Mouse (Mus musculus) testis, adult 2 months (tissue): ENCODE results near the gene Mga. TPM values are rescaled to one million over a fixed set of nuclear protein-coding genes. Genes with fewer than 3 reads are reported as not detected.
A peak's percentile ranks its signal among the peaks of the same experiment; 100 is the strongest.

Experiments
- H3K27ac ChIP-seq: fragments of 200-500 bp; 2 replicates; pipeline ENCODE4 v1.5.1; 2012; ENCODE audit warnings: low read depth, low read length; ENCODE audit not compliant: control insufficient read depth, insufficient read depth
- H3K27me3 ChIP-seq: fragments of 200-500 bp; 2 replicates; pipeline ENCODE4 v1.6.1; 2012; ENCODE audit warnings: mild to moderate bottlenecking, low read length, moderate library complexity; ENCODE audit not compliant: control insufficient read depth, insufficient read depth
- H3K36me3 ChIP-seq: fragments of 200-500 bp; 2 replicates; pipeline ENCODE4 v1.6.1; 2012; ENCODE audit warnings: mild to moderate bottlenecking, low read length; ENCODE audit not compliant: control insufficient read depth, insufficient read depth
- H3K4me1 ChIP-seq: fragments of 200-500 bp; 2 replicates; pipeline ENCODE4 v1.6.1; 2012; ENCODE audit warnings: low read length; ENCODE audit not compliant: control insufficient read depth, insufficient read depth
- H3K4me3 ChIP-seq: fragments of 200-500 bp; 2 replicates; pipeline ENCODE4 v1.5.1; 2012; ENCODE audit warnings: low read depth, mild to moderate bottlenecking, low read length, moderate library complexity, mixed read lengths; ENCODE audit not compliant: control insufficient read depth
- CTCF ChIP-seq: fragments of 200-500 bp; IDR thresholded peaks from 2 replicates; pipeline ENCODE4 v1.5.1; 2012; ENCODE audit warnings: low read depth, mild to moderate bottlenecking, inconsistent platforms, low read length, moderate library complexity; ENCODE audit not compliant: control insufficient read depth, insufficient read depth, insufficient replicate concordance
- POLR2A ChIP-seq: fragments of 200-500 bp; IDR thresholded peaks from 2 replicates; pipeline ENCODE4 v1.6.1; 2012; ENCODE audit warnings: low read depth, mild to moderate bottlenecking, inconsistent platforms, low read length, moderate library complexity; ENCODE audit not compliant: control insufficient read depth
- polyA plus RNA-seq: library from polyadenylated mRNA; depleted of rRNA; stranded (reverse); fragments of >200 nt; gene quantifications from 2 replicates; pipeline ENCODE4 v1.2.3, GENCODE M21; 2012; rRNA removed

Mga gene
- polyA plus RNA-seq, 1 experiment: 20.3 TPM

DNA sequence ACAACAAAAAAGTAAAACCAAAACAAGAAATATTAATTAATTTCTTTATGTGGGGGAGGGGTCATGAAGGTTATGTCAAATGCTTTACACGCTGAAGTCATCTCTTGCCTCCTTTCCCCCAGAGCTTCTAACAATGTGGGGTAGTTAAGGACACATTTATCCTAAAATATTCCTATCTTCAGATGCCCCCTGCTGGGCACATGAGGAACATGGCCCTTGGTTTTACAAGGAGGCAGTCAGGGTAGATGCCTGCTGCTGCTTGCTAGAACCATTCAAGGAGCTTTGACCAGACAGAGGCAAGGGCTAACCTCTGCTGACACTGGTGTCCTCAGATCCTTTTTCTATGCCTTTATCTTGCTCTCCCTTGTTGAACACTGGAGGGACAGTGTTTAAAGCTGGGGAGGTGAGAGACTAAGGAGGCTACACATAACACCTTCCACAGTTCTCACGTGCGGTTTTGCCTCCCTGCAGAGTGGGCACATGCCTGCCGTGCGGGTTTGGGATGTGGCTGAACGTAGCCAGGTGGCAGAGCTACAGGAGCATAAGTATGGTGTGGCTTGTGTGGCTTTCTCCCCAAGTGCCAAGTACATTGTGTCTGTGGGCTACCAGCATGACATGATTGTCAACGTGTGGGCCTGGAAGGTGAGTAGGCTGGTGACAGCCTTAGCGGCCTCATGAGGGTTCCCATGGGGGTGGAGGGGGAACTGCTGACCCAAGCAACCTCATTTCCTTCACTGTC, 114.6 kb downstream of the Mga start:
- no peak overlapping the region for H3K4me3 ChIP-seq
- TF ChIP-seq CTCF (peak; percentile 30; the same call in 1 of the 2 replicates), POLR2A (no peak)
- H3K27me3 ChIP-seq: no peaks in the 10 kb centered on the region
- no peak overlapping the region for H3K27ac ChIP-seq
- peaks cover 6% of the 10 kb centered on the region for H3K36me3 ChIP-seq
- H3K4me1 ChIP-seq: peaks cover 2% of the 10 kb centered on the region; the same call in 1 of the 2 replicates

DNA sequence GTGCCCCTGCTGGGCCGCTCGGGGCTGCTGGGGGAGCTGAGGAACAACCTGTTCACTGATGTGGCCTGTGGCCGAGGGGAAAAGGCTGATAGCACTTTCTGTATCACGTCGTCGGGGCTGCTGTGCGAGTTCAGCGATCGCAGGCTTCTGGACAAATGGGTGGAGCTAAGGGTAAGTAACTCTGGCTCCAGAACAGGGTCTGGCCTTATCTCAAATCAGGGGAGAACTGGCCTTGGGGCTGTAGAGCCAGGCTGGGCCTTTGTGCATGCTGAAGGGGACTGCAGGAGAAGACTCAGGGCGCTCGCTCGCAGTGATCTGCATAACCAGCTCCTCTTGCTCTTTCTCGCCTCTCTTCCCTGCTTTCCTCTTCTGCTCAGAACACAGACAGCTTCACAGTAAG, 115.9 kb downstream of the Mga start:
- Histone ChIP-seq H3K4me3 (no peak overlapping the region), H3K27ac (peak overlapping the region; percentile 4; the same call in 1 of the 2 replicates), H3K27me3 (no peaks in the 10 kb centered on the region), H3K4me1 (no peaks in the 10 kb centered on the region; the same call in 1 of the 2 replicates), H3K36me3 (peaks cover 6% of the 10 kb centered on the region)
- TF ChIP-seq POLR2A: no peak
- no peak for TF ChIP-seq CTCF

DNA sequence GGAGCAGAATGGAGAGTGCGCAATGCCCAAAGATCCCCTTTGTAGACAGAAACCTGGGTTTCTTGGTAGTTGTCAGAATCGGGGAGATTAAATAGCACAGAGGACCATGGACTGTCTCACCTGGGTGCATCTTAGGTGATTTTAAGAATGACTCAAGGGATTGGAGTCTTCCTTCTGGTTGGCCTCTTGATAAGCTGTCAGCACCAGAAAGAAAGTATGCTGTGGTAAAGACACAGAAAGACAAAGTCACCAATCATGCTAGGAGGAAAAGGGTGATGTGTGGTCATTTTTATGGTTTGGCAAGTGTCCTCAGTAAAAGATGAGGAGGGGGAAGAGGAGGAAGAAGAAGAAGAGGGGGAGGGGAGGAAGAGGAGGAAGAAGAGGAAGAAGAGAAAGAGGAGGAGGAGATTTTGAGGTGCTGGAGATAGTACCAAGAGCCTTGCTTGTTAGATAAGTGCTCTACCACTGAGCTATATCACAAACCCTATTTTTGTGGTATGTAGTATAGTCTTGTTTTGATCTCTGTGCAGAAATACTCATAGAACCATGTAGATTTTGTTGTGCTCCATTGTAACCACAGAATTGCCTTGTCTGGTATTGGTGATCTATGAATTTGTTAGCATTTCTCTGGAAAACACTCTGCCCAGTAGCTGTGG, 116.9 kb downstream of the Mga start:
- H3K36me3 ChIP-seq: peaks cover 6% of the 10 kb centered on the region
- no peaks in the 10 kb centered on the region for H3K27me3 ChIP-seq
- H3K4me1 ChIP-seq: no peaks in the 10 kb centered on the region; the same call in 1 of the 2 replicates

DNA sequence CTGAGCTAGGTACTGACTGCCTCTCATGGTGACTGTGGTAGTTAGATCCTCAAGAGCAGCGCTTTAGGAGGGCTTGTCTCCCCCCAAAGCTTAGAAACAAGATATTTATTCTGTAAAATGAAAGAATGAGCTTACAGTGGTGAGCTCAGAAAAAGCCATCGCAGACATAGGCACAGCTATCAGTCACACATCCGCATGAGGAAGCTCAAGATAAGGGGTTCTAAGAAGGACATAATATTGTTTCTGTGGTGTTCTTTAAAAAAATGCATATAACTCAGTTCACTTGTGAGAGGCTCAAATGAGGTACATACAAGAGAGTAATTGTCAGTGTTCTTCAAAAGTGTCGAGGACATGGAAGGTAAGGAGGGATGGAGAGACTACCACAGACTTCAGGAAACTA, 118.9 kb downstream of the Mga start:
- TF ChIP-seq POLR2A: no peak
- TF ChIP-seq CTCF: no peak
- peaks cover 6% of the 10 kb centered on the region for H3K36me3 ChIP-seq
- H3K4me3 ChIP-seq: no peak overlapping the region
- H3K27ac ChIP-seq: no peak overlapping the region
- H3K27me3 ChIP-seq: no peaks in the 10 kb centered on the region
- no peaks in the 10 kb centered on the region; the same call in 1 of the 2 replicates for H3K4me1 ChIP-seq

More for the DNA sequence above, 116.9 kb downstream of the Mga start:
- no peak for TF ChIP-seq CTCF
- TF ChIP-seq POLR2A: no peak
- H3K4me3 ChIP-seq: no peak overlapping the region
- no peak overlapping the region for H3K27ac ChIP-seq

DNA sequence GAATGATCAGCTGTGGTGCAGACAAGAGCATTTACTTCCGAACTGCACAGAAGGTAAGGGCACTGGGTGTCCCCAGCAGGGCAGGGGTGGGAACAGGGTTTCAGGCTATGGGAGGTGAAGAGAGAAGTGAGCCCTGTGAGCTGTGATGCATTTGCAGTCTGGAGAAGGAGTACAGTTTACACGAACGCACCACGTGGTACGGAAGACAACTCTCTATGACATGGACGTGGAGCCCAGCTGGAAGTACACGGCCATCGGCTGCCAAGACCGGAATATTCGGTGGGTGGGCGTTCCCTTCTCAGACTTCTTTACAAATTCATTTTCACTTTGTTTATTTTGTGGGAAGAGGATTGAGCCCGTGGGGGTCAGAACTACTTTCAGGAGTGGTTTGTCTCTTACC, 120.6 kb downstream of the Mga start:
- H3K27me3 ChIP-seq: no peaks in the 10 kb centered on the region
- no peak overlapping the region for H3K27ac ChIP-seq
- peaks cover 3% of the 10 kb centered on the region for H3K36me3 ChIP-seq
- no peaks in the 10 kb centered on the region for H3K4me1 ChIP-seq
- no peak for TF ChIP-seq CTCF
- no peak for TF ChIP-seq POLR2A
- no peak overlapping the region for H3K4me3 ChIP-seq

Other genes starting within 250 kb of the Mga start
- gene Ndufaf1, start 234.4 kb upstream of the Mga start, polyA plus RNA-seq: 5.2 and 6.7 TPM in 2 replicates
- gene Rtf1, start 222.2 kb upstream of the Mga start, polyA plus RNA-seq: 9.3 and 11.8 TPM in 2 replicates
- gene Itpka, start 154.9 kb upstream of the Mga start, polyA plus RNA-seq: 5.8 and 6.4 TPM in 2 replicates
- gene Ltk, start 136.8 kb upstream of the Mga start, polyA plus RNA-seq: 2.2 and 3.0 TPM in 2 replicates
- 13.4 and 13.7 TPM in 2 replicates for gene Rpap1, start 109.7 kb upstream of the Mga start, polyA plus RNA-seq
- 18.7 and 26.0 TPM in 2 replicates for gene Tyro3, start 99.5 kb upstream of the Mga start, polyA plus RNA-seq
- gene Mapkbp1, start 75.5 kb downstream of the Mga start, polyA plus RNA-seq: 53.2 and 66.1 TPM in 2 replicates
- 6.4 and 7.3 TPM in 2 replicates for gene Jmjd7, start 130.3 kb downstream of the Mga start, polyA plus RNA-seq
- gene Gm28042, start 130.3 kb downstream of the Mga start, polyA plus RNA-seq: 3.1 and 3.7 TPM in 2 replicates
- 2.7 and 4.1 TPM in 2 replicates for gene Pla2g4b, start 136.2 kb downstream of the Mga start, polyA plus RNA-seq